Mouse (Mus musculus): ENCODE results near the gene Zfp617. TPM values are rescaled to one million over a fixed set of nuclear protein-coding genes. Genes with fewer than 3 reads are reported as not detected.
"Not testable (repeated sequence)": the region's sequence is repeated elsewhere in the genome, so short reads cannot be mapped to it uniquely, and the experiment has no call there.

The Zfp617 gene
- polyA plus RNA-seq, 1 experiment from 2014 or later, result 25.9 TPM

GRCm38 (mm10) chr8:71907798-71908257 is 607 bp upstream of the Zfp617 start:
- H3K4me1 ChIP-seq (ENCODE audit: insufficient read depth), result no peaks in the 10 kb centered on the region

DNA sequence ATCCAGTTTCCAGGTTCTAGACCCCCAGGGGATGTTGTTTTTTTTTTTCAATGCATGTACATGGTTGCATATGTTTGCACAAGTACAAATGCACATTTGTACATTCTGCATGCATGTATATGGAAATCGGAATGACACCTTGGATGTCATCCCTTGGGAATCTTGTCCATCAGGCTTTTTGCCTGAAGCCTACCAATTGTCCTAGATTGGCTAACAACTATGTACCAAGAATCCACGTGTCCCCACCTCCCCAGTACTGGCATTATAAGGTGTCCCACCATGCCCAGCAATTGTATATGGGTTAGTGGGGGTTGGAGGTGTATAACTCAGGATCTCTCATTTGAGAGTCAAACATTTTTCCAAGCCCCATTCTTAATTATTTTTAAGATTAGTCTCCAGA is 3.9 kb downstream of the Zfp617 start:
- no peaks in the 10 kb centered on the region for H3K9me3 ChIP-seq (ENCODE audit: low read depth, low read length)
- no peak overlapping the region for H3K27ac ChIP-seq (ENCODE audit: low read depth)

More at GRCm38 (mm10) chr8:71907798-71908257, 607 bp upstream of the Zfp617 start:
- TF ChIP-seq CTCF (IDR thresholded peaks at IDR 0.05; ENCODE audit: low read depth), result no peak
- Histone ChIP-seq H3K9me3 (ENCODE audit: low read depth, low read length) (no peaks in the 10 kb centered on the region), H3K27ac (ENCODE audit: low read depth) (peak overlapping the region; percentile 97; the same call in 1 of the 2 replicates), H3K9ac (no peak overlapping the region), H3K4me3 (ENCODE audit: low read depth, low read length) (peak overlapping the region; percentile 67), H3K4me2 (peak overlapping the region; percentile 73), H3K27me3 (ENCODE audit: insufficient read depth, low read length) (no peaks in the 10 kb centered on the region), H3K36me3 (ENCODE audit: insufficient read depth) (no peaks in the 10 kb centered on the region)
- ATAC-seq (ENCODE audit: insufficient read depth), result 0 out of 2 replicates have a peak, but pooled peaks have one; percentile 5
- DNase-seq, result no peak
- 98% methylated on average over 5 of the region's 5 CpGs for WGBS

DNA sequence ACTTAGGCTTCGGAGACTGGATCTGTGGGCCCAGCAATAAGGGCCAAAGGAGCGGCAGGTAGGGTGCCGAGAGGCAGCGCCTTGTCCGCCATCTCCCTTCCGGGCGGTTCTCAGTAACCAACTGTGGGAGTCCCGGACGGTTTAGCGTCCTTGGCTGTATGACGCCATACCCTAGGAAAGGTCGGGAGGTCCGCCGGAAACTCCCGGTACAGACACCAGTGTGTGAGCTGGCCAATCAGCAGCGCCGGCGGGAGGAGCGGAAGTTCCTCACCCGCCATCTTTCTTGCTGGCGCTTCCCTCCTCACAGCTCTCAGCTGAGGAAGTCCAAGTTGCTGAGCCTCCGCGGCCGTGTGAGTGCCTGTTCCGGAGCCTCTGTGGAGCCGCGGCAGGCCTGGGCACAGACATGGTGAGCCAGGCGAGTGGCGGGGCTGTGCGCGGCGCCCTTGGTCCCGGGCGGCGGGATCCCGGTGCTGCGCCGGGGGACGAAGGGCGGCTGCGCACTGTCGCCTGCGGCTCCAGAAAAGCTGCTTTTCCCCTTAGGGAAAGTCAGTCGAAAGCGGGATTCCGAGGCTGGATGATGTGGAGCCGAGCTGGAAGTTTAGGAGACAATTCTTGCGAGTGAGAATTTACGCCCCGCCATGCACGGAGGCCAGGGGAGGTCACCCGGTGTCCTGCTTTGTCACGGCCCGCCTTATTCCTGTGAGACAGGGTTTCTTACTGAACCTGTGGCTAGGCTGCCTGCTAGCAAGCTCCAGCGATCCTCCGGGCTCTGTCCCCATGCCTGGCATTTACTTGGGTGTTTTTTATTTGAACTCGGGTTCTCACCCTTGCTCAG is 14.3 kb downstream of the Zfp617 start:
- Histone ChIP-seq H3K27me3 (ENCODE audit: insufficient read depth, low read length) (no peaks in the 10 kb centered on the region), H3K4me2 (peak overlapping the region; percentile 80), H3K4me3 (ENCODE audit: low read depth, low read length) (peak overlapping the region; percentile 79), H3K4me1 (ENCODE audit: insufficient read depth) (no peaks in the 10 kb centered on the region), H3K9me3 (ENCODE audit: low read depth, low read length) (no peaks in the 10 kb centered on the region), H3K27ac (ENCODE audit: low read depth) (peak overlapping the region; percentile 98), H3K36me3 (ENCODE audit: insufficient read depth) (peaks cover 6% of the 10 kb centered on the region; the same call in 1 of the 2 replicates), H3K9ac (peak overlapping the region; percentile 88)
- no peak for TF ChIP-seq CTCF (IDR thresholded peaks at IDR 0.05; ENCODE audit: low read depth)
- ATAC-seq (ENCODE audit: insufficient read depth) (peak; percentile 100), DNase-seq (peak; percentile 97)
- under 1% methylated on average over 54 of the region's 57 CpGs for WGBS

More for the DNA sequence above, 3.9 kb downstream of the Zfp617 start:
- no peak for TF ChIP-seq CTCF (IDR thresholded peaks at IDR 0.05; ENCODE audit: low read depth)
- Histone ChIP-seq H3K27me3 (ENCODE audit: insufficient read depth, low read length) (no peaks in the 10 kb centered on the region), H3K36me3 (ENCODE audit: insufficient read depth) (peaks cover 19% of the 10 kb centered on the region; the same call in 1 of the 2 replicates), H3K4me1 (ENCODE audit: insufficient read depth) (no peaks in the 10 kb centered on the region), H3K9ac (no peak overlapping the region), H3K4me2 (no peak overlapping the region), H3K4me3 (ENCODE audit: low read depth, low read length) (no peak overlapping the region)
- no peak for DNase-seq
- 89% methylated on average over 2 of the region's 2 CpGs for WGBS
- no peak for ATAC-seq (ENCODE audit: insufficient read depth)

- no peak overlapping the region for H3K4me2 ChIP-seq
- DNase-seq (no peak), ATAC-seq (ENCODE audit: insufficient read depth) (no peak)
- no peak for TF ChIP-seq CTCF (IDR thresholded peaks at IDR 0.05; ENCODE audit: low read depth)
- H3K4me3 ChIP-seq (ENCODE audit: low read depth, low read length), result no peak overlapping the region
- H3K27me3 ChIP-seq (ENCODE audit: insufficient read depth, low read length), result no peaks in the 10 kb centered on the region
- H3K27ac ChIP-seq (ENCODE audit: low read depth), result no peak overlapping the region
- peaks cover 31% of the 10 kb centered on the region for H3K36me3 ChIP-seq (ENCODE audit: insufficient read depth)
- no peak overlapping the region for H3K9ac ChIP-seq
- no peaks in the 10 kb centered on the region for H3K4me1 ChIP-seq (ENCODE audit: insufficient read depth)
- WGBS, result 95% methylated on average over 5 of the region's 5 CpGs
- no peaks in the 10 kb centered on the region for H3K9me3 ChIP-seq (ENCODE audit: low read depth, low read length)
Observed at GRCm38 (mm10) chr8:71925791-71926190, 17.4 kb downstream of the Zfp617 start.

DNA sequence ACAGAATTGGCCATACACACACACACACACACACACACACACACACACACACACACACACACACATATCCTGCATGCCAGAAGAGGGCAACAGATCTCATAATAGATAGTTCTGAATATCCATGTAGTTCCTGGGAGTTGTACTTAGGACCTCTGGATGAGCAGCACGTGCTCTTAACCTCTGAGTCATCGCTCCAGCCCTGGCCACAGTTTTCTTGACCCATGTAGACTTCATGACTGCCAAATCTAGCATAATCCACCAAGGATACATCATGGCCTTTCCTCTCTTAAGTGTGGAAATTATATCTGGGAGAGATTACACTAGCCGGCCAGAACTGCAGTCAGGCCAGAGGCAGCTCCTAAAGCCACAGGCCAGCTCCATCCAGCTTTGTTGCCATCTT is 18.1 kb downstream of the Zfp617 start:
- no peak overlapping the region for H3K4me3 ChIP-seq (ENCODE audit: low read depth, low read length)
- no peak overlapping the region for H3K4me2 ChIP-seq
- H3K36me3 ChIP-seq (ENCODE audit: insufficient read depth), result peaks cover 39% of the 10 kb centered on the region
- ATAC-seq (ENCODE audit: insufficient read depth), result no peak
- no peaks in the 10 kb centered on the region for H3K4me1 ChIP-seq (ENCODE audit: insufficient read depth)
- no peak for DNase-seq
- H3K9me3 ChIP-seq (ENCODE audit: low read depth, low read length), result no peaks in the 10 kb centered on the region
- no peak overlapping the region for H3K9ac ChIP-seq
- TF ChIP-seq CTCF (IDR thresholded peaks at IDR 0.05; ENCODE audit: low read depth), result no peak
- H3K27ac ChIP-seq (ENCODE audit: low read depth), result no peak overlapping the region
- H3K27me3 ChIP-seq (ENCODE audit: insufficient read depth, low read length), result no peaks in the 10 kb centered on the region
- WGBS, result 92% methylated on average over 3 of the region's 3 CpGs

GRCm38 (mm10) chr8:71927779-71928178 is 19.3 kb downstream of the Zfp617 start:
- Histone ChIP-seq H3K4me1 (ENCODE audit: insufficient read depth) (no peaks in the 10 kb centered on the region), H3K27me3 (ENCODE audit: insufficient read depth, low read length) (no peaks in the 10 kb centered on the region), H3K9ac (no peak overlapping the region), H3K36me3 (ENCODE audit: insufficient read depth) (peaks cover 43% of the 10 kb centered on the region), H3K27ac (ENCODE audit: low read depth) (no peak overlapping the region), H3K4me2 (no peak overlapping the region), H3K9me3 (ENCODE audit: low read depth, low read length) (no peaks in the 10 kb centered on the region), H3K4me3 (ENCODE audit: low read depth, low read length) (no peak overlapping the region)
- no peak for TF ChIP-seq CTCF (IDR thresholded peaks at IDR 0.05; ENCODE audit: low read depth)
- ATAC-seq (ENCODE audit: insufficient read depth) (no peak), DNase-seq (no peak)

DNA sequence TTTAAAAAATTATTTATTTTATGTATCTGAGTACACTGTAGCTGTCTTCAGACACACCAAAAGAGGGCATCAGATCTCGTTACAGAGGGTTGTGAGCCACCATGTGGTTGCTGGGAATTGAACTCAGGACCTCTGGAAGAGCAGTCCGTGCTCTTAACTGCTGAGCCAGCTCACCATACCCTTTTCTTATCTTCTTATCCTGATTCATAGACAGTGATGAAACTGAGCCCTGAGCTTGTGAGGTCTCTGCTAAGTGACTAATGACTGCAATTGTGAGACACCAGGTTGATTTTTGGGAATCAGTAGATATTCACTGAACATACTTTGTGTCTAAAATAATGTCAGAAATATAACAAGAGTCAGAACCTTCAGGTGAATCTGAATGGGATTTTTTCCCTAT is 29.6 kb downstream of the Zfp617 start:
- ATAC-seq (ENCODE audit: insufficient read depth); H3K27me3 ChIP-seq (ENCODE audit: insufficient read depth, low read length); H3K36me3 ChIP-seq (ENCODE audit: insufficient read depth); H3K27ac ChIP-seq (ENCODE audit: low read depth); H3K4me2 ChIP-seq; H3K9me3 ChIP-seq (ENCODE audit: low read depth, low read length); H3K4me3 ChIP-seq (ENCODE audit: low read depth, low read length); H3K4me1 ChIP-seq (ENCODE audit: insufficient read depth); DNase-seq; H3K9ac ChIP-seq: not testable (repeated sequence)
- 71% methylated on average over 2 of the region's 2 CpGs for WGBS

All from lung, embryonic 14.5 days (tissue).